Mouse (Mus musculus) bone marrow macrophage, adult 2 months (primary cell): ENCODE data around the gene Ldlrad1. TPM values are rescaled to one million over a fixed set of nuclear protein-coding genes. Genes with fewer than 3 reads are reported as not detected.

Experiments used
- H3K27ac ChIP-seq: 2 replicates; pipeline ENCODE4 v1.5.1; 2012; ENCODE audit warnings: low read depth, low read length; ENCODE audit not compliant: insufficient read depth
- H3K4me1 ChIP-seq: 2 replicates; pipeline ENCODE4 v1.6.1; 2012; ENCODE audit warnings: low read length; ENCODE audit not compliant: control insufficient read depth, insufficient read depth
- H3K4me3 ChIP-seq: 2 replicates; pipeline ENCODE4 v1.5.1; 2012; ENCODE audit warnings: mild to moderate bottlenecking, low read length, moderate library complexity; ENCODE audit not compliant: insufficient read depth
- CTCF ChIP-seq: IDR thresholded peaks from 2 replicates; pipeline ENCODE4 v1.5.1; 2012; ENCODE audit warnings: low read depth, mild to moderate bottlenecking, low read length, moderate library complexity
- POLR2A ChIP-seq: IDR thresholded peaks from 2 replicates; pipeline ENCODE4 v1.6.1; 2012; ENCODE audit warnings: mild to moderate bottlenecking, low read depth, low read length, borderline replicate concordance
- polyA plus RNA-seq: library from polyadenylated mRNA; stranded (reverse); fragments of >200 nt; gene quantifications from 2 replicates; pipeline ENCODE4 v1.2.4, GENCODE M21; 2012; ENCODE audit not compliant: missing spikeins, insufficient read depth, insufficient read length

The Ldlrad1 gene
- polyA plus RNA-seq, 1 experiment: not detected

GRCm38 (mm10) chr4:107210483-107211097, 1.6 kb downstream of the Ldlrad1 start:
- Histone ChIP-seq H3K4me3 (no peak overlapping the region), H3K4me1 (peaks cover 11% of the 10 kb centered on the region), H3K27ac (no peak overlapping the region)
- TF ChIP-seq POLR2A: no peak
- no peak for TF ChIP-seq CTCF

GRCm38 (mm10) chr4:107211465-107211864, 2.5 kb downstream of the Ldlrad1 start:
- peaks cover 11% of the 10 kb centered on the region for H3K4me1 ChIP-seq
- H3K27ac ChIP-seq: no peak overlapping the region
- no peak overlapping the region for H3K4me3 ChIP-seq
- TF ChIP-seq CTCF (no peak), POLR2A (no peak)

GRCm38 (mm10) chr4:107211936-107212335, 3.0 kb downstream of the Ldlrad1 start:
- H3K27ac ChIP-seq: no peak overlapping the region
- peaks cover 11% of the 10 kb centered on the region for H3K4me1 ChIP-seq
- TF ChIP-seq CTCF (no peak), POLR2A (no peak)
- H3K4me3 ChIP-seq: no peak overlapping the region

GRCm38 (mm10) chr4:107213279-107214011, 4.5 kb downstream of the Ldlrad1 start:
- Histone ChIP-seq H3K27ac (no peak overlapping the region), H3K4me3 (no peak overlapping the region), H3K4me1 (peaks cover 15% of the 10 kb centered on the region)
- TF ChIP-seq CTCF (no peak), POLR2A (no peak)

- H3K4me1 ChIP-seq: peaks cover 13% of the 10 kb centered on the region
- no peak overlapping the region for H3K27ac ChIP-seq
- TF ChIP-seq CTCF (no peak), POLR2A (no peak)
- H3K4me3 ChIP-seq: no peak overlapping the region
Observed at GRCm38 (mm10) chr4:107217574-107217973, 8.6 kb downstream of the Ldlrad1 start.

- Histone ChIP-seq H3K4me3 (no peak overlapping the region), H3K4me1 (peaks cover 19% of the 10 kb centered on the region), H3K27ac (no peak overlapping the region)
- TF ChIP-seq POLR2A (no peak), CTCF (no peak)
Observed at GRCm38 (mm10) chr4:107221524-107221923, 12.5 kb downstream of the Ldlrad1 start.

GRCm38 (mm10) chr4:107223225-107224204, 14.5 kb downstream of the Ldlrad1 start:
- Histone ChIP-seq H3K27ac (no peak overlapping the region), H3K4me1 (peaks cover 16% of the 10 kb centered on the region), H3K4me3 (no peak overlapping the region)
- TF ChIP-seq POLR2A (no peak), CTCF (no peak)

- Histone ChIP-seq H3K4me3 (no peak overlapping the region), H3K4me1 (peaks cover 16% of the 10 kb centered on the region), H3K27ac (no peak overlapping the region)
- TF ChIP-seq CTCF (no peak), POLR2A (no peak)
Observed at GRCm38 (mm10) chr4:107226313-107226712, 17.3 kb downstream of the Ldlrad1 start.

GRCm38 (mm10) chr4:107232219-107232618, 23.2 kb downstream of the Ldlrad1 start:
- Histone ChIP-seq H3K4me1 (no peaks in the 10 kb centered on the region), H3K27ac (no peak overlapping the region), H3K4me3 (no peak overlapping the region)
- TF ChIP-seq POLR2A (no peak), CTCF (no peak)
